Mouse (Mus musculus) C2C12 (cell line): ENCODE measurements around the gene Ldb3. TPM values are rescaled to one million over a fixed set of nuclear protein-coding genes. Genes with fewer than 3 reads are reported as not detected.

ENCODE experiments used
- H3K27me3 ChIP-seq: one replicate; pipeline ENCODE4 v1.6.1; 2011; ENCODE audit not compliant: control insufficient read depth, insufficient read depth, insufficient read length
- H3K36me3 ChIP-seq: one replicate; pipeline ENCODE4 v1.6.1; 2011; ENCODE audit not compliant: control insufficient read depth, insufficient read depth
- H3K4me3 ChIP-seq: one replicate; pipeline ENCODE4 v1.5.1; 2011; ENCODE audit warnings: mild to moderate bottlenecking, control low read depth; ENCODE audit not compliant: poor library complexity, insufficient read depth, severe bottlenecking
- H3K79me2 ChIP-seq: one replicate; pipeline ENCODE4 v1.6.1; 2011; ENCODE audit not compliant: control insufficient read depth, insufficient read depth
- H3K79me3 ChIP-seq: one replicate; pipeline ENCODE4 v1.6.1; 2011; ENCODE audit warnings: low read depth, control low read depth
- H3ac ChIP-seq: one replicate; pipeline ENCODE3; 2011; ENCODE audit warnings: low read depth; ENCODE audit not compliant: control insufficient read depth, insufficient read length
- CEBPB ChIP-seq: IDR thresholded peaks from one replicate; pipeline ENCODE4 v1.6.1; 2011; ENCODE audit warnings: low read depth, mild to moderate bottlenecking, control low read depth, moderate library complexity
- CTCF ChIP-seq: IDR thresholded peaks from one replicate; pipeline ENCODE4 v1.5.1; 2011; ENCODE audit not compliant: control insufficient read depth, insufficient read depth, insufficient read length
- FOSL1 ChIP-seq: IDR thresholded peaks from one replicate; pipeline ENCODE4 v1.8.0; 2011; ENCODE audit warnings: mild to moderate bottlenecking, low read length; ENCODE audit not compliant: poor library complexity, insufficient read depth, severe bottlenecking
- MAX ChIP-seq: IDR thresholded peaks from one replicate; pipeline ENCODE4 v1.6.1; 2011; ENCODE audit warnings: mild to moderate bottlenecking, control low read depth
- MYOD1 ChIP-seq: IDR thresholded peaks from one replicate; pipeline ENCODE4 v1.6.1; 2011; ENCODE audit warnings: low read depth; ENCODE audit not compliant: control insufficient read depth, insufficient read length
- MYOG ChIP-seq: IDR thresholded peaks from one replicate; pipeline ENCODE4 v1.6.1; 2011; ENCODE audit not compliant: control insufficient read depth, insufficient read length; ENCODE audit errors: extremely low read depth
- USF1 ChIP-seq: IDR thresholded peaks from one replicate; pipeline ENCODE4 v1.6.1; 2011; ENCODE audit warnings: low read depth, mild to moderate bottlenecking, control low read depth, moderate library complexity
- polyA plus RNA-seq: library from polyadenylated mRNA; unstranded; fragments of >200 nt; fragmentation: generic; extraction: Trizol; gene quantifications from one replicate; pipeline ENCODE4 v1.2.1, GENCODE M21; 2012; ENCODE audit warnings: missing spikeins

Gene Ldb3
- polyA plus RNA-seq, 1 experiment: 4.0 TPM

GRCm38 (mm10) chr14:34614551-34614950 is 26.1 kb upstream of the Ldb3 start:
- Histone ChIP-seq H3K4me3 (no peak overlapping the region), H3ac (no peak overlapping the region), H3K79me2 (no peaks in the 10 kb centered on the region), H3K36me3 (no peaks in the 10 kb centered on the region), H3K27me3 (peaks cover 5% of the 10 kb centered on the region), H3K79me3 (no peaks in the 10 kb centered on the region)
- no peak for TF ChIP-seq MAX
- no peak for TF ChIP-seq CEBPB
- no peak for TF ChIP-seq USF1
- no peak for TF ChIP-seq CTCF
- TF ChIP-seq FOSL1: no peak
- TF ChIP-seq MYOD1: no peak
- TF ChIP-seq MYOG: no peak

DNA sequence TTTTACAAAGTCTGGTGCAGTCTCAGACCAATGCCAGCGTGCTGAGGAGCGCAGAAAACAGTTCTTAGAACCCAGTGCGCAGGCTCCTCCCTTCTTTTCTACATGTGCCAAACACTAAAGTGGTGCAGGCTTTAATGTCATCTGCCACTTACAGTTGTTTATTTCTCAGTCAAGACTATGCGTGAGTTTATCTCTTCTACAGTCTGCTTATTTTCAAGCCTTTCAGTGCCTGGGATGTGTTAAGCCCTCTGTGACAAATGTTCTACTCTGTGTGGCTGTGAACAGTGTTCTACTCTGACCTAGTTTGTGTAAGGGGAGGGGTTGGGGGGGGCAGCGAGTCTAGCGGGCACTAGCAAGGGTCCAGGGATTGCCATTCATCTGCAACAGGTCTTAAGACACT is 25.0 kb upstream of the Ldb3 start:
- TF ChIP-seq CEBPB: no peak
- no peak for TF ChIP-seq MYOG
- TF ChIP-seq MYOD1: no peak
- no peak for TF ChIP-seq FOSL1
- no peak for TF ChIP-seq MAX
- TF ChIP-seq CTCF: no peak
- no peak for TF ChIP-seq USF1
- H3K36me3 ChIP-seq: no peaks in the 10 kb centered on the region
- no peaks in the 10 kb centered on the region for H3K79me3 ChIP-seq
- no peak overlapping the region for H3ac ChIP-seq
- no peaks in the 10 kb centered on the region for H3K79me2 ChIP-seq
- H3K4me3 ChIP-seq: no peak overlapping the region
- peaks cover 5% of the 10 kb centered on the region for H3K27me3 ChIP-seq

- Histone ChIP-seq H3K36me3 (no peaks in the 10 kb centered on the region), H3ac (no peak overlapping the region), H3K79me2 (no peaks in the 10 kb centered on the region), H3K79me3 (no peaks in the 10 kb centered on the region), H3K4me3 (no peak overlapping the region), H3K27me3 (peaks cover 5% of the 10 kb centered on the region)
- TF ChIP-seq CTCF (no peak), CEBPB (no peak)
Observed at GRCm38 (mm10) chr14:34612222-34612621, 23.7 kb upstream of the Ldb3 start.

- no peaks in the 10 kb centered on the region for H3K79me2 ChIP-seq
- H3K79me3 ChIP-seq: no peaks in the 10 kb centered on the region
- H3ac ChIP-seq: no peak overlapping the region
- TF ChIP-seq MYOD1 (no peak), MAX (no peak), CTCF (no peak), FOSL1 (no peak), USF1 (no peak), CEBPB (no peak), MYOG (no peak)
- H3K4me3 ChIP-seq: no peak overlapping the region
- peaks cover 5% of the 10 kb centered on the region for H3K27me3 ChIP-seq
- no peaks in the 10 kb centered on the region for H3K36me3 ChIP-seq
Observed at GRCm38 (mm10) chr14:34611591-34611990, 23.1 kb upstream of the Ldb3 start.

GRCm38 (mm10) chr14:34601910-34602309 is 13.4 kb upstream of the Ldb3 start:
- peak; percentile 56 for TF ChIP-seq MYOD1
- no peak for TF ChIP-seq MAX
- no peak for TF ChIP-seq CEBPB
- TF ChIP-seq USF1: no peak
- no peak for TF ChIP-seq MYOG
- no peaks in the 10 kb centered on the region for H3K79me2 ChIP-seq
- H3ac ChIP-seq: no peak overlapping the region

DNA sequence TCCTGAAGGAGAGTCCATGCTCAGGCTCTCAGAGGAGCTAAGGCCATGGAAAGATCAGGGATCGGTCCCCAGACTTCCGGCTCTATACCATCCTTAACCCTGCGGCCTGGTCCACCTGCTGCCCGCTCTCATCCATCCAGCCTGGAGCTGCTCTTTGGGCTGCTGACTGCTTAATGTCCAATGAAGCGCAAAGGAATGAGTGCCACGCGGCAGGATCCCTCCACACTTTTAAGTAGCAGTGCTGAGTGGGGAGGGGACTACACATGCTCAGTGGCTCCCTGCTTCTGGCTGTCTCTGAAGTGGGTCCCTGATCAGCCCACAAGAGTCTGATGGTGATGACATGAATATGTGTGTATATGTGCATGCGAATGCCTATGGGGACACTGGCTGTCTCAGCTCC is 11.5 kb upstream of the Ldb3 start, which contains the start of gene Opn4:
Gene Opn4, minus strand, starts transcription at position 202 of the 400 bp plus-strand sequence.
- H3K36me3 ChIP-seq: no peaks in the 10 kb centered on the region
- no peaks in the 10 kb centered on the region for H3K27me3 ChIP-seq
- H3K4me3 ChIP-seq: no peak within 1 kb of the TSS
- H3K79me3 ChIP-seq: no peaks in the 10 kb centered on the region
- no peaks in the 10 kb centered on the region for H3K79me2 ChIP-seq
- H3ac ChIP-seq: no peak within 1 kb of the TSS
- TF ChIP-seq CEBPB: no peak
- no peak for TF ChIP-seq MYOG
- no peak for TF ChIP-seq MYOD1
- TF ChIP-seq FOSL1: no peak
- no peak for TF ChIP-seq MAX
- no peak for TF ChIP-seq USF1
- no peak for TF ChIP-seq CTCF

More at GRCm38 (mm10) chr14:34601910-34602309, 13.4 kb upstream of the Ldb3 start:
- Histone ChIP-seq H3K4me3 (no peak overlapping the region), H3K79me3 (no peaks in the 10 kb centered on the region), H3K36me3 (no peaks in the 10 kb centered on the region), H3K27me3 (no peaks in the 10 kb centered on the region)
